Mouse (Mus musculus) gastrocnemius, postnatal 14 days (tissue): ENCODE results near the gene Osbp. TPM values are rescaled to one million over a fixed set of nuclear protein-coding genes. Genes with fewer than 3 reads are reported as not detected.

Source experiments
- microRNA-seq, 2 experiments: library from miRNA; unstranded; fragments of <30 nt; microRNA quantifications; one replicate each; pipeline ENCODE4 v1.2.0; 2021
- total RNA-seq, 2 experiments: library from RNA; stranded (reverse); gene quantifications; 2 replicates each; pipeline ENCODE4 v1.2.3; 2021

The Osbp gene
- total RNA-seq, 2 experiments from 2014 or later = 70.8 to 71.5 TPM

Small RNA genes lying within 50 kb of the gene (microRNA-seq; reads per million reads assigned to microRNA genes)
- 0.96 to 2.5 reads per million in 2 experiments for gene Mir6994

Other genes with a start within 250 kb of the Osbp start
- not detected for gene Gif, start 218.4 kb upstream of the Osbp start, total RNA-seq
- 10 to 100 TPM; 48.9 to 53.2 TPM for gene Mrpl16, start 195.6 kb upstream of the Osbp start, total RNA-seq
- gene Stx3, start 146.5 kb upstream of the Osbp start, total RNA-seq = 1 to 10 TPM; 1.6 to 3.0 TPM
- gene Olfr1417, start 126.7 kb upstream of the Osbp start, total RNA-seq = not detected
- gene Olfr1418, start 104.9 kb upstream of the Osbp start, total RNA-seq = not detected
- not detected for gene Olfr1419, start 90.8 kb upstream of the Osbp start, total RNA-seq
- gene Olfr1420, start 79.4 kb upstream of the Osbp start, total RNA-seq = not detected
- gene Patl1, start 53.5 kb upstream of the Osbp start, total RNA-seq = 10 to 100 TPM; 21.0 to 22.8 TPM
- gene Olfr1423, start 75.4 kb downstream of the Osbp start, total RNA-seq = not detected
- gene Olfr1424, start 96.7 kb downstream of the Osbp start, total RNA-seq = not detected
- not detected for gene Olfr1425, start 111.8 kb downstream of the Osbp start, total RNA-seq
- not detected for gene Olfr1426, start 126.1 kb downstream of the Osbp start, total RNA-seq
- not detected for gene Olfr1427, start 137.4 kb downstream of the Osbp start, total RNA-seq
- not detected for gene Olfr1428, start 150.0 kb downstream of the Osbp start, total RNA-seq
- gene Olfr76, start 157.3 kb downstream of the Osbp start, total RNA-seq = not detected
- gene Olfr1555-ps1, start 204.2 kb downstream of the Osbp start, total RNA-seq = not detected
- not detected for gene Olfr1431, start 234.7 kb downstream of the Osbp start, total RNA-seq